In genomic region chr12:34871028-34871427, GRCm38 (mm10) we compare ENCODE assay signal across 15 mouse cellular contexts.
"Had no signal": no experiment of that assay in that cellular context is flagged by ENCODE, and none has a peak within 500 bp of the region (broad histone marks: within the 10 kb centered on the region; RNA-seq: fewer than 3 reads in every experiment).

No protein-coding gene starts in this region.

- DNase-seq: gastrocnemius, postnatal 14 days; gastrocnemius, postnatal 36 days; heart, adult 18-20 months; heart, postnatal 10 days; heart, postnatal 4 days; kidney, adult 18-20 months; kidney, adult 8-10 months; kidney, postnatal 10 days; kidney, postnatal 25 days; kidney, postnatal 4 days; liver had no signal

- ATAC-seq: hindbrain, embryonic 16.5 days; inflammation-experienced regulatory T-cells, adult 6 months; intestine, embryonic 15.5 days; intestine, postnatal 0 days had no signal
